Mouse (Mus musculus): Measurements from ENCODE around the gene P3h4.

DNA sequence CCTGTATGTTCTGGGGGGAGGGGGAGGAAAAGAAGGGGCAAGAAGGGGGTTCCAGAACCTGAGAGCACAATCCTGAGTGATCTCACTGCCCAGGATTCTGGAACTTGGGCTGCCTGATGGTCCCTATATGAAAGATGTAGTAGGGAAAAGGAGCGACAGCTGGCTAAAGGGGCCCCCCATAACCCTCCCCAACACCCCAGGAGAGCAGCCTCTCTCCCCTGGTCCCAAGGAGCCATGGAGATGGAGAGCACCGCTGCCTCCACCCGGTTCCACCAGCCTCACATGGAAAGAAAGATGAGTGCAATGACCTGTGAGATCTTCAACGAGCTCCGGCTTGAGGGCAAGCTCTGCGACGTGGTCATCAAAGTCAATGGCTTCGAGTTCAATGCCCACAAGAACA is 27.2 kb upstream of the P3h4 start, which contains the start of the genes Nt5c3b and Klhl10:
- TF ChIP-seq CTCF (IDR thresholded peaks at IDR 0.05; ENCODE audit: low read depth) (no peak), EP300 (IDR thresholded peaks at IDR 0.05; ENCODE audit: low read depth) (no peak)

Measured in liver, embryonic 14.5 days (tissue).